Mouse (Mus musculus) T-helper 2 cell (primary cell): Measurements from ENCODE around the gene Prdx2.

Experiments
- in situ Hi-C: fragments of 300-600 bp; cut with MboI, MseI; formaldehyde crosslinking; loops from one replicate; pipeline ENCODE4 v1.15.1; 2025; ENCODE audit warnings: high pct_unique_total_duplicates

Prdx2 gene

DNA sequence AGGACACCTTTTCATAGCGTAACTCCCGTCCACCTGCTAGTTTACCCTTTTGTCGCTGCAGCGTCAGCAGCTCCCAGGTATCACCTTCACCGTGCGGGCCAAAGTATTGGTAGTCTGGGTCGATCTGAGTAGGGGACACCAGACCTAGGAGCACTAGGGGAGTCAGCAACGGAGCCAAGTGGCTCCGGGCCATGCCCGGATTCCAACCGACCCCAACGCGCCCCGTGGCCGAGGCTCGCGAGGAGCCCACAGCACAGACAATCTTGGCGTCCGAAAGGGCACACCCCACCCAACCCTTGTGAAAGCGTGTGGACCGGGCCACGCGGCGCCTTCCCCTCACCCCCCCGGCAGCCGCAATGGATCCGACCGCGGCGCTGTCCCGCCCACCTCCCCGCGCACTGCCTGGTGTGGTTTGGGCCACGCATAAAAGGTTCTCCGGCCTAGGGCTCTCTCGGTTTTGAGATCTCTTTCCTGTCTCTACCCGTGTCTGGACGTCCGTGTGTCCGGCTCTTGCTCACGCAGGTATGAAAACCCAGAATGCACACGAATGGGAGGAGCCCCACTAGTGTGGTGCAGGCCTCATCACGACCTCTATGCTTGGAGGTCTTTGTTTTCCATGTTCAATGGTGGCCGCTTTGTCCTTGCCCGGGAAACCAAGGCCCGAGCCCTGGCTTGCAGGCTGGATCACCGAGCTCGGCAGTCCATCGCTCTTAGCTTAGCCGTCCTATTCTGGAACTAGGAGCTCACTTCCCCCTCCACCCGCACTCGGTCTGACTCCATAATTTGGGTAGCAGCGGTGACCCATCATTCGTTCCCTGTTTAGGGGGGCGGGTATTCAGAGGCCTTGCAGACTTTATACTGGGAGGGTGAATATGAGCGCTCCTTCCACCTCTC lies at the start of gene Prdx2, which contains the start of the genes Gm49661 and Rnaseh2a:
Gene Prdx2 (plus strand): TSS at position 347 of the 894 bp plus-strand sequence.
Gene Gm49661 (minus strand): TSS at position 193 of the 894 bp plus-strand sequence.
Gene Rnaseh2a (minus strand): TSS at position 527 of the 894 bp plus-strand sequence.
- in situ Hi-C loops, result loop anchor here (5.0 kb wide), 1 partner anchor 93 kb away; the partner anchor contains the start of gene Fbxw9

DNA sequence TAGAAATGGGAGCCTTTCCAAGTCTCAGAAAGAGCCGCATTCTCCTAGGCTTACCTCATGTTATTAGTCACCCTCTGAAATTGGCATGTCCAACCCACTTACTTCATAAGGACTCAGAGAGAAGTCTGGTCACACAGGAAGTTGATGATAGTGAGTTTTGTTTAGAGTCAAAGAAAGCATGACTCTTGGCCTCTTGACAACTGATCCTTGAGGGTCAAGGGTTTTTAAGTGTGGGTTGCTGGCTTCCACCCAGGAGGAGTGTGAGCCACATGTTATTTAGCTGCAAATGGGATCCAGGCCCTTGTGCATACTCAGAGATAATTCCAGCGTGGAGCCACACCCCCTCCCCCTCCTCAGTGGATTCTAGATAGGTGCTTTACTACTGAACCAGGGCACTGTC lies 47.8 kb upstream of the Prdx2 start:
- in situ Hi-C loops, result no loop called here

DNA sequence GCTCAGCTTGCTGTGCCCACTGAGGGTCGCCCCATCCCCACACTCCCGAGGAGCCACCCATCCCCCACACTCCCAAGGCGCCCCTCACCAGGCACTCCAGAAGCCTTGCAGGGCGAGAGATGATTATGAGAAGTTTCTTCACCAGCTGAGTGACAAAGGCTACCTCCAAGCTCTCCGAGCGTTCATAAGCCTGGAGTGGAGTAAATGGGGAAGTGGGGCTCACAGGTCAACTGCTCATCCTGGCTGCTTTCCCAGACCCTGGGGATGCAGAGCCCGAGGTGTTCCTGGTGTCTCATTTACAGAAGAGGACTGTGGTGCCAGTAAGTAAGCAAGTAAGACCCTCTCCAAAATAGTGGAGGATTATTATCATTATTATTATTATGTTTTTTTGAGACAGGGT lies 43.8 kb upstream of the Prdx2 start:
- in situ Hi-C loops, result no loop called here

DNA sequence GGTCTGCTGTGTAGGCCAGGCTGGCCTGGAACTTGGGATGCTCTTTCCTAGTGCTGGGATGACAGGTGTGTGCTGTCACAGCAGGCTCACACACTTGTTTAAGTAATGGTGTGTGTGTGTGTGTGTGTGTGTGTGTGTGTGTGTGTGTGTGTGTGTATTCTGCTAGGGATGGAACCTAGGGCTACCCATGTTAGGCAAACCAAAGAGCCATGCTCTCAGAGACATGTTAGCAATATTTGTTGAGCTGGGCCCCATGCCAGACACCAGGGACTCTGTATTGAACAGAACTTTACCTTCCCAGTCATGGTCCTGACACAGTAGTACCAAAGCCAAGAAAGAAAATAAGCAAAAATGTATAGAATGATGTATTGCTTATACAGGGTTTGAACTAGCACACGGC lies 41.9 kb upstream of the Prdx2 start:
- in situ Hi-C loops, result no loop called here

DNA sequence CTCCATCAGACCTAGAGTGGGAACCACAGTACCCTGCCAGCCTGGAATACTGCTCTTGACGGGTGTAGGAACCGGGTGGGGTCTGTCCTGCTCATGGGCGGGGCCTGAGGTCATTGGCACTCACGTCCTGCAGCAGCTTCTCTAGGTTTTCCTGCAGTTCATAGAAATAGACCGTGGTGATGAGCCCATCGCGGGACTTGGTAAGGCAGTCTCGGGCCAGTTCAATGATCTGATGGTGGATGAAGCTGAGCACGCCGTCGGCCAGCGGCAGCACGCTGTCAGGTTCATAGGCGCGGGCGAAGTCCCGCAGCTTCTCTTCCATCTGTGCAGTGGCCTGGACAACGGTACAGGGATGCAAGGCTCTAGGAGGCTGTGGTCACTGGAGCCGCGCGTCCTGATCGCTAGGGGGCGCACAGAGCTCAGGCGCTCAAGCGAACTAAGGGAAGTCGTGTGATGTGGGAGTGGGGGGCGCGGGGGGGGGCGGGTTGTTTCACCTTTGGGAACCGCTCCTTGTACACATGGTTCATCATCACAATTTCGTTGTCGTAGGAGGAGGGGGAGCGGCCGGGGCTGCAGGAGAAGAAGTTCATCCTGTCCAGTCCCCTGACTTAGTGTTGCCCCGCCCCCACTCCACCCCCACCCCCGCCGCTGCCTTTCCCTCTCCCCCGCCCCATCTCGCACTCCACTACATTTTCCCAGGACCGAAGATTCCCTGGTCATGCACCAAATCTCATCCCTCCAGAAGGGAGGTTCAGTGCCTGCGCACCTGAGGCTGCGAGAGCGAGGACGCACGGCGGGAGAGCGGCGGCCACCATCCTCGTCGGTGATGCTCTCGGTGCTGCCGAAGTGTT lies 40.7 kb upstream of the Prdx2 start:
- in situ Hi-C loops, result no loop called here

DNA sequence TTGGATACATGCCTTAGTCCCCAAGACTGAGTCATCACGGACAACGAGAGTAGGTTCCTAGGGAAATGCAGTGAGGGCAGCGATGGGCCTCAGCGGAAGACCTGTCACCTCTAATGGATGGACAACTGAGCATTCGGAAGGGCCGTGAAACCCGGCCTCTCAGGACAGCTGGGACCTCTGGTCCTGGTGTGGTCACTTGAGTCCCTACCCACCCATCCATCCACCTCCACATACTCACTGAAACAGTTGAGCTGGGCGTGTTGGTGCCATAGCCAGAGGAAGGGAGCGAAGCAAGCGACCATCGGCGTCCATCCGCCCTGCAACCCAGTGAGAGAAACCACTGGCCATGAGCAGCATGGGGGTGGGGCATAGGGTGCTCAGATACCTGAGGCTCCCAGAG lies 38.8 kb upstream of the Prdx2 start:
- in situ Hi-C loops, result no loop called here

DNA sequence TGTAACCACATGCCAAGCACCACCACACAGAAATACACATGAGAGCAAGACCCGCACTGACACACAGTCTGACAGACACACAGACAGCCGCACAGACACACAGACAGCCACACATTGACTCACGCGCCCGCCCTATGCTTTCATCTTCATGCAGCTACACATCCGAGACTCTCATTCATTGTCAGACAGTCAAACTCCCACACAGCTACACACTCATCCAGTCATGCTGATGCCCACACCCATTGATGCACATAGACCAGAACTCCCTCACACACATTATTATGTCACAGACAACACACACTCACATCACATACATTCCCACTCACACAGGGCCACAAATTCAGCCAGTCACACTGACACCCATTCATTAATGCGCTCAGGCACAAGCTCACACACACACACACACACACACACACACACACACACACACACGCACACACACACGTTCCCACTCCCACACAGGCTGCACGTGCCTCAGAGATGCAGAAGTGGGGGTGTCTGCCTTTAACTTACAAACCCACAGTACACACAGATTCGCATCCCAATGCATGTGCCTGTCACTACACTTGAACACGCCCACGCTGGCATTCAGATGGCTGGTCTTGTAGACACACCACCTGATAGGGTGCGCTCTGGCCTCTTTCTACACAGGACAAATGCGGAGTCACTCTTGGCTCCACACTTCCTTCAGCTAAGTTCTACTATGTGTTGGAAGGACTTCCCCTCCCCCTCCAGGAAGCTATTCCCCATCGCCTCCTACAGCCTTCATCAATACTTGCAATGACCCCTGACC lies 35.4 kb upstream of the Prdx2 start:
- in situ Hi-C loops, result no loop called here

DNA sequence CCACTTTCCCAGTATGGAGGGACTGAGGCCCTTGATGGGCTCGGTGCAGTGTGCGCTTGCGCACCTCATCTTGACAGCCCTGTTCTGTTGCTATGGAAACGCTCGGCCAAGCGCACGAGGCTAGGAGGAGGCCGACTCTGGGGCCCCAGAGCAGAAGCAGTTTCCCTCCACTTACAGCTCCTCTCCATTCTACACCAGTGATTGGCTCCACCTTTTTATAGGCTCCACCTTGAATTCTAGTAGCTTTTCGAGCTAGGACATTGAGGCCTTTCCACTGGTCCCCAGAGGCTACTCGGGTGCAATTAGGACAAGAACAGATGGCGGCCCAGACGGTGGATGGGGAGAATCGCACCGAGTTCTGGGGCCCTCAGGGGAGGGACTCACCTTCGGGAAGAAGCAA lies 34.5 kb upstream of the Prdx2 start:
- in situ Hi-C loops, result no loop called here

DNA sequence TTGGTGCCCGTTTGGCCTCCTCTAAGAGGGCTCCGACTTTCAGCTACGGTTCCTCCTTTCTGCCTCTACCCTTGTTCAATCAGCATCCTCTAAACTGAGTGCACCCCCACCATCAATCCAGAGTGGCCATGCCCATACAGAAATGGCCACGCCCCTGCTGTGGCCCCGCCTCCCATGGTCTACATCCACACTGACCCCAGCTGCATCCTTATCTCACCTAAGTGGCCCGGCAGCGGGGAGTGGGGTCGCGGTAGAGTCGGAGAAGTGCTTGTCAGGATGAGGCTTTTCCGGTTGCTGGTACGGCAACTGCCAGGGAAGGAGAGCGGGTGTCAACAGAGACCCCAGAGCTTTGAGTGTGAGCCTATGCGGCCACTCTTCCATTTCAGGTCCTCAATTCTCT lies 33.9 kb upstream of the Prdx2 start:
- in situ Hi-C loops, result no loop called here

DNA sequence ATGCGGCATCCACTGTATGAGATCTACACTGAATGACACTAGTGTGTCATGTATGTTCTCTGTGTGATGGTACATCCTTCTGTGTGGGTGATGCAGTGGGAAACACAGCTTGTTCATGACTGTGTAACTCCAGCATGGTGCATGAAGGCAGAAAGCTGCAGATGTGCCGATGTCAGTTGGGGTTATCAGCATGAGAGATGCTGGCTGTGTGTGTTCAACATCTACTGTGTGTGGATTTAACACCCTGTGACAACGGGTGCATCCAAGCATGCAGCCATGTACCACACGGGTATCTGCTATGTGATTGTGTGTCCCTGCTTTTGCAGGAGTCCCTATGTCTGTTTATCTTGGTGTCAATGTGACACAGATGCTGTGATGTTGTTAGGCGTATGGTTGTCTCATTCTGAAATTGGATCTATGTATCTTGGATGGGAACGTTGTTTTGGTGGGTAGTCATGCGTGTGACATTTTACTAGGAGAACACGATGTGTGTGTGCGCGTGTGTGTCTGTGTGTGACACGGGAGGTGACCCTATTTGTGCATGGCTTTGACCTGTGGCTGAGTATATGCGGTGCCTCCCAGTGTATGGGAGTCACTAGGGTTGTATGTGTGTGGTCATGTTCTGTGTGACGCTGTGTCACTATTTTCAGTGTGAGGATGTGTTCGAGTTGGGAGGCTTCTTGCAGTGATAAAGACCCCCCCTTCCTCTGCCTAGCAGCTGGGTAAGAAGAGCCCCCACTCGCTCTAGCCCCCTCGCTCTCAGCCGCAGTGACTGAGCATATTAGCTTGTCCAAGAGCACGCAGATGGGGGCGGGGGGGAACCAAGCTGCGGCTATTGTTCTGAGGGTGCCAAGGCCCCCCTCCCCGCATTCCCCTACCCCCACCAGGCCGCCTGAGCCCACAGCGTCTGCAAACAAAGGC lies 33.1 kb upstream of the Prdx2 start:
- in situ Hi-C loops, result no loop called here

DNA sequence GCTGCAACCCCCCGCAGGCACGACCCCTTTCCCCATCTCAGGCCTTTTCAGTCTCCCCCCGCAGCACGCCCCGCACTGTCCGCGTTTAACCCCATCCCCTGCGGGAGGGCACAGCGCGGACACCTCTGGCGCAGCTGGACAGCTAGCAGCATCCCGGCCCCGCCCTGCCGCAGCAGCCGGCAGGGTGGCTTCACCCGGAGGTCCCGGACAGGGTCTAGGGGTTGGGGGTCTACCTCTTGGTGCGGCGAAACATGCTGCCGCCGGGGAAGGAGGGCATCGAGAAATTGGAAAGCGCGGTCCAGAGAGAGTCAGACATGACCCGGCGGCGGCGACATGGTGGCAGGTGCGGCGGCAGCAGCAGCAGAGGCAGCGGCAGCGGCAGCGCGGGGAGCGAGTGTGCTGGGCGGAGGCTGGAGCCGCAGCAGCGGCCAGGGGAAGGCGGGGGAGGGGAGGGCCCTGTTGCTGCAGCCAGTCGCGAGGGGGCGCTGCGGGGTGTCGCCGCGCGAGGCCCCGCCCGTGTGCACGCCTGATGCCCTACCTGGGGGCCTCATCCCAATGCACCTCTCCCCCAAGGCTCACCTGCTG lies 32.3 kb upstream of the Prdx2 start, which contains the start of gene Mast1:
Gene Mast1 (minus strand): TSS at position 398 of the 585 bp plus-strand sequence.
- in situ Hi-C loops, result no loop called here

DNA sequence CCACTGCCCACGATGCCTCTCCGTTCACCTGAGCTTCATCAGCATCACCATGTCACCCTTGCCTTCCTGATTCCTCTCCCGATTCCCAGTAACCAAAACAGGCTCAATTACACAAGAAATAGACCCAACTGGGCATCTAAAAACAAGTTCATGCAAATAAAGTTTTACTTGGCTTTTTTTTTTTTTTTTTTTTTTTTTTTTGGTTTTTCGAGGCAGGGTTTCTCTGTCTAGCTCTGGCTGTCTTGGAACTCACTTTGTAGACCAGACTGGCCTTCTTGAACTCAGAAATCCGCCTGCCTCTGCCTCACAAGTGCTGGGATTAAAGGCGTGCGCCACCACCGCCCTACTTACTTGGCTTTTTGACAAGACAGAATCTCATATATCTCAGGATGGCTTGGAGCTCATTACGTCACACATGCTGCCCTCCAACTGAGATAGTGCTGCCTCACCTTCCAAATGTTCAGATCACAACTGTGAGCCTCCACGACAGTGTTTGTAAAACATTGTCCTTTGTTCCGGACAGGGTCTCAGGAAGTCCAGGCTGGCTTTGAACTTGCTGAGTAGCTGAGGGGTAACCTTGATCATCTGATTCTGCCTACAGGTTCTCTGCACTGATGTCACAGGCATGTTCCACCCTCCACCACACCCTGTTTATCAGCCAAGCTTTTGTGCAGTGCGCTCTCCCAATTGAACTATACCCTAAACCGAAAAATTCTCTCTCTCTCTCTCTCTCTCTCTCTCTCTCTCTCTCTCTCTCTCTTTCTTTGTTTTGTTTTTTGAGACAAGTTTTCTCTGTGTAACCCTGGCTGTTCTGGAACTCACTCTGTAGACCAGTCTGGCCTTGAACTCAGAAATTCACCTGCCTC lies 31.5 kb upstream of the Prdx2 start:
- in situ Hi-C loops, result no loop called here

DNA sequence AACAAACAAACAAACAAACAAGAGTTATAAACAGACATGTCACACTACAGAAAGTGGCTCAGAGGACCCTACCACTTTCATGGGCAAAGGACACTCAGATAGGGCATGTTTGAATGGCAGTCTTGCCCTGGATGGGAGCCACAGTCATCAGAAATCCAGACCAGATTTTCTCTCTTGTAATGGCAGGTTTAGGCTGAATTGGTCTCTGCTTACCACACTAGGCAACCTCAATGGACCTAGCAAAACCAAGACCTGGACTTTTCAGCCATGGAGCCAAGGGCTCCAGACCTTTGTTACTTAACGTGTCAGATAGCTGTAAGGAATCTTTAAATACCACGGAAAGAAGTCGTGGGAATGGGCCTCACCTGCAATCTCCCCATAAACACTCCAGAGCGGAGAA lies 25.7 kb upstream of the Prdx2 start:
- in situ Hi-C loops, result no loop called here

DNA sequence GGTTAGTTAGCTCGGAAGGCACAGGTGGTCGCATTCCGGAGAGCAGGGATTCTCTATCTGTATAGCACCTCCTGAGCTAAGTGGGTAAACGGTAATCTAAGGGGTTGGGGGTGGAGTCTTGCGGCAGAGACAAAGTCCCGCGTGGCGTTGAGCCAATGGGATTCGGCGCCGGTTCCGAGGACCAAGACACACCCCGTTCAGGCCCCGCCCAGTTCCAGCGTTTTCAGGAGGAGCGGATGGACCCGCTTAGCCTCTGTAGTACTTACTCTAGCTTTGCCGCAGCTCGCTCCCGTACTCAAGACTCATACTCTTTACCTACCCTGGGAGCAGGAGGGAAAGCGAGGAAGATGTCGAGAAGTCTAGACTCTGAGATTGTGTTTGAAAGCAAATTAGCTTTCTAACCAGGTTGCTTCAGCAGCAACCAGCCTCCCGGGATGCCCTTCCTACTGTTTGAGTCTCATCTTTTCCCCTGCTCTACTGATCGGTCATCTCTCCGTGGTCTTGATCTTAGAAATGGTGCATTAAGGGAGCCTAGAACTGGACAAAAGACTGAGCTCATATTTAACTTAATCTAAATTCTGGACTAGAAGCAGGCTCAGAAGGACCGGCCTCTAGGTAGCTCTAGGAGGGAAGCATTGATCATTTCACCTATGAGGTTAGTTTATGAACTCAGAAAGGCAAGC lies 24.8 kb upstream of the Prdx2 start:
- in situ Hi-C loops, result no loop called here

DNA sequence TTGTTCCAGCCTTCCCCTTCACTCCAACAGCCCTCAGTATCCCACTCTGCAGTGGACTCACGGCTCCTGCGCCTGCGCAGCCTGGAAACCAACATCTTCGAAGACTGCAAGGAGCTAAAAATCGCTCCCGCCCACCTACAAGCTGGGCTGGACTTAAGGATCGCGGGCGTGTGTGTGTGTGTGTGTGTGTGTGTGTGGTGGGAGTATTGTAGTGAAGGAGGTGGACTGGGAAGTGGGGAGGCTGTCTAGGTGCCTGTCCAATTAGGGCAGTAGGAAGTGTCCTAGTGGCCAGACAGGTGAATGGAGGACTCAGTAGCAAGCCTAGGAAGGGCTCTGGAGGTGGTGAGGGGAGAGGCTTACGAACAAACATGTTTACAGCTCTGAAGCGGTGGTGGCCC lies 24.2 kb upstream of the Prdx2 start:
- in situ Hi-C loops, result no loop called here

DNA sequence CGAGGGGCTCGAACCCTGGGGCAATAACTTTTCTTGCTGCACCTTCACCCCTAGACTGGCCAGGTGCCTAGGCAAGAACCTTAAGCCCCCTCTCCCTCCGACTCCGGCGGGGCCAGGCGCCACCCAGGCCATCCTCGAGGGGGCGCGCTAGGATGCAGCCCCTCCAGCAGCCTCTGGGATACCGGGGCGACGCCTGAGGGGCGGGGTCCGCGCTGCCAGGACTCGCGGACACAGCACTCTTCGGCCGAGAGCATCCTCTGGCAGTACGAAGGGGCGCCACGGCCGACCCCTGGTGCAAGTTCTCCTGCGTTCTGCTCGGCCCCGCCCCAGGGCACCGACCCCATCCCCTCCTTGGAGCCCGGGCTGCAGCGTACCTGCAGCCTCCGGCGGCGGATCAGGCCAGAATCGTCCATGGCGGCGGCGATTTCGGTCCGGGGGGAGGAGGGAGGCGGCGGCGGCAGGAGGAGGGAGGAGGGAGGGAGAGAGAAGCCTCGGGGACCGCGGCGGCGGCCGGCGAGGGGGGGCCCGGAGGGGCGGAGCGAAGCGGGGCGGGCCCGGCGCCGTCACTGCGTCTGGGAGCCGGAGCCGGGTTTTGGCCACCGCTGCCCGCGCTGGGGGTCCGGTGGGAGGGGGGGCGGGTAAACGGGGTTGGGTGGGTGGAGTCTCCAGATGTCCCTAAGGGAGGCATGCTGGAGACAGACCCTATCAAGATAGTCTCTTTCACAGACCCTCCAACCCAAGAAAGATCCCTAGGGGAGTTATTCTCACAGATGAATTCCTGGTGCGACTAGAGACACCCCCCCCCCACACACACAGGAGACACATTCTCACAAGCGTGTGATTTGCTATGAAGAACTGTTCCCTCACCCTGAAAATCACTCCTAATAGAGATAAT lies 23.5 kb upstream of the Prdx2 start:
- in situ Hi-C loops, result no loop called here

DNA sequence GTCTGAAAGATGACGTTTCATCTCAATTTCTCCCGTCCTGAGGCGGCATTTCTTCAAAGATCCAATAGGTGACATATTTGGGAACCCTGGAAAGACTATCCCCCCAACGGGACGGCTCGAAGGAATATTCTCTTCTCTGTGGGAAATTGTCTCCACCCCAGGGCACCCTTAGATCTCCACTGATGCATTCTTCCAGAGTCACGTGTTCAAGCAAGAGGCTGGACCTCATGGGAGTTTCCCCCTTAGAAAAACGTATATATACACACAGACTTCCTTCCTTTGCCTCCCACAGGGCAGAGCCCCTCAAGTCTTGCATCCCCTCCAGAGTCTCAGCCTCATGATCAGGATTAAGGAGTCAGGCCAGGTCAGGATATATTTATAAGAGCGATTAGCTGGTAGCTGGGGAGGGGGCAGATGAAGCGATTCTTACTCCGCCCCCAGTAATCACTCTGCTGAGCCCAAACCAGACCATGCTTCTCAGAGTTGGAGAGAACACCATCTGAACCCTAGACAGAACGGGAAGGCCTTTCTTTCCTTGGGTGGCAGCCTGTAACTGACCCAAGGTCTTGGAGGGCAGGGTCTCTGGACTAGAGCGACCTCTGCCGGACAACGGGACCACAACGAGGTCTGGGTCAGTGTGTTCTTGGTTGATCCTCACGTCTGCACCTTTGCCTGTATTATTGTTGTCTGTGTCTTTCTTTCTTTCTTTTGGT lies 22.7 kb upstream of the Prdx2 start, which contains the start of gene Rtbdn:
Gene Rtbdn (plus strand): TSS at position 464 of the 713 bp plus-strand sequence.
- in situ Hi-C loops, result no loop called here
